Mouse (Mus musculus) left cerebral cortex, postnatal 36 days (tissue): ENCODE data around the gene Synpo2. TPM values are rescaled to one million over a fixed set of nuclear protein-coding genes. Genes with fewer than 3 reads are reported as not detected.

ENCODE experiments used
- DNase-seq, 2 experiments: peaks; one replicate each; pipeline ENCODE4 v3.0.0; 2021 to 2022; ENCODE audit warnings: low spot score in 2 of 2, mixed read lengths in 1 of 2
- intact Hi-C: fragments of 180-260 bp; cut with DNase I; formaldehyde crosslinking; loops from one replicate; pipeline ENCODE4 v1.15.1; 2025
- total RNA-seq, 2 experiments: library from RNA; stranded (reverse); gene quantifications; 2 replicates each; pipeline ENCODE4 v1.2.3; 2021

The Synpo2 gene
- 1 to 10 TPM; 2.9 to 3.2 TPM for total RNA-seq

DNA sequence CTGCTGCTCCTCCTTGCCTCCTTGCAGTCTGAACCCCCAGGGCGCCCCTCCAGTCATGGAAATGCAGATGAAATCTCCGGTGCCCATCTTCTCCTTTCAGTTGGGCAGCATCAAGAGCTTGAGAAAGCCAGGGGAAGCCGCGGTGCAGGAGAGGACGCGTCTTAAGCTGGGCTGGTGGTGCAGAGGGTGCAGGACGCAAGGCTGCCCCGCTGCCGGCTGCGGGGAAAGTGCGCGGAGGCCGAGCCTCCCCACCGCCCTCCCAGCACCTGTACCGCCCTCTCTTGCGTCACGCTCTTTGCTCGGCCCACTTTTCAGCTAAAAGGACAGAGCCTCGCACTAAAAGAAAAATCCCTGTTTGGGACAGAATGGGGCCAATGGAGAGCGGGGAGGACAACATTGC lies at the start of gene Synpo2:
Synpo2 (minus strand) TSS at position 229 of the 400 bp plus-strand sequence.
- DNase-seq, result peak; percentile 20 to 37
- intact Hi-C loops, result loop anchor here (2.0 to 10.0 kb wide), 2 partner anchors 67 to 119 kb away; no protein-coding TSS in a partner anchor

- DNase-seq, result no peak
- intact Hi-C loops, result no loop called here
These were observed 49.7 kb upstream of the Synpo2 start for GRCm38 (mm10) chr3:123285649-123286048.

DNA sequence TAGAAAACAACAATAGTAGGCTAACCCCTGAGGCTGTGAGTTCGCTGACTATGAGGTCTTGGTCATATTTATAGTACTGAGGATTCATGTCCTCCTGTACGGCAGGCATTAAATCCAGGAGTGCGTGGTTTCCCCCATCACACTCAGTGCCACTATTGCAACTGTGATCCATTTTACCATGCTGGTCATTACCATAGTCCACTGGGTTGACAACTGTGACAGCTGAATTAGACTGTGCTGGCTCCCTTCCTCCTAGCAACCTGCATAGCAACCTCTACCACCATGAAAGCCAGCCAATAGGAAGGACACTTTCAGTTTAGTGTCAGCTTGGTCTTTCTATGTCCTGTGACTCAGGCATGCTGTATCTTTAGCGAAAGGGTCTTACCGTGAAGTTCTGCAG lies 48.3 kb upstream of the Synpo2 start:
- intact Hi-C loops, result no loop called here
- no peak for DNase-seq

DNA sequence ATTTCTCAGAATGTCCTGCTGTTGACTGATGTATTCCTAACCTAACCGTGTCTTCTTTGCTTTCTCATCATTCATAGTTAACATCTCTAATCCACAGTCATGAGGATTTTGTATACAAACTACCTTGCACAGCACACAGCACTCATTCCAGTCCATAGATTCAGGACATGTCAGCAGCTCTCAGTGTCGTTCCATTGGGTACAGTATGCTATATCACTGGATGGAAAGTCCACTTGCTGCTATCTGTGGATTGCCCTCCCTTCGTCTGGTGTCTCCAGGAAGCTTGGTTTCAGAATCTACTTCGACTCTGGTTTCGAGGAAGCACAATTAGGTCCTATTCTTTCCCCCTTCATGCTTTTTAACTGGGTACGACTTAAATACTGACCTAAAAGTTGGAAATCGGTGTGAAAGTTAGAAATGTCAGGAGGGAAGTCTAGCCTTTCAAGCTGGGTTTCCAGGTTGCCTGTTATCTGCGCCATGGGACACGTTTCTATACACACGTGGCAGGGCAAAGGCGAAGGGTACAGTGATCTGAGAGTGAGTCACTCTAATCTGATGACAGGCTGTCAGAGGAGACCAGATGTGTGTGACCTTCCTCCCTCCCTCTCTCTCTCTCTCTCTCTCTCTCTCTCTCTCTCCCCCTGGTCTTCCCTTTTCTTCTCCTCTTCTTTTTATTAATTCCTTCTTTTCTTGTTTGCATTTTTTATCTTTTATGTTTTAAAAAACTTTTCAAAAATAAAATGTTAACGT lies 47.1 kb upstream of the Synpo2 start:
- DNase-seq, result no peak
- intact Hi-C loops, result no loop called here

GRCm38 (mm10) chr3:123267741-123268201 lies 31.8 kb upstream of the Synpo2 start:
- DNase-seq, result peak; percentile 58 to 63
- intact Hi-C loops, result no loop called here

DNA sequence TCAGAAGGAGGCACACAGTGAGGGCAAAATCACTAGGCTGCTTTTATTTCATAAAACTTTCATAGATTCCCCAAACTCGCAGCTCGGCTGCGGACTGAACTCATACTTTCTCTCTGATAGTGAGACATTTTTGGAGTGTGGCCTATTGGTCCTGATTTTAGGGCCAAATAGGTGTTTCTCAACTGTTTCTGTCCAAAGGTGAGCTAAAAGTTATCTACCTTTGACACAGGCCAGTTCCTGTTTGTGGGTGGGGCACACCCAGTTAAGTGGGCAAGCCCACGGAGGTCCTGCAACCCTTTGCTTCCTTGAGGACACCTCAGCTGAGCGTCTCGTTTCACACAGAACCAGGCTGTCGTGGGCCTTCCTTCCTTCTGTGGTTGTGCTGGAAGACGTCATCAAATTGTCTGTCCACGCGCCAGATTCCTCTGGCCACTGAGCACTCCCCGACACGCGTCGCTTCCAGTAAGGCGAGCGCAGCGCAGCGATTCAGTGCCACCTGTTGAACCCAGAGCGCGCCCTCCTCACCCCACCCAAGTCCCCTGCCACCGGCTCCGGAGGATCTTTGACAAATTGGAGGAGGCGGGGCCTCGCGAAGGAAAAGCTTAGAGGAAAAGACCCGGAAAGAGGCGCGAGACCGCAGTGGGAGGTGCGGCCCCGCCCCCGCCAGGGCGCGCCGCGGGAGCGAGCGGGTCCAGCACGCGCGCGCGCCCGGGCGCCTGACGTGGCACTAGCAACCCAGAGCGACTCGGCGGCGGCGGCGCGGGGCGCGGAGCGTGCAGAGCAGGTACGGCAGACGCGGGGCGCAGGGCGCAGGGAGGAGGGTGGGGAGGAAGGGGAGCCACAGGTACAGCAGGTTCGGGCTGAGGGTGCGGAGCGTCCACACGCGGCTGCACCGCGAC lies 31.1 kb upstream of the Synpo2 start, which contains the start of gene Sec24d:
Sec24d (plus strand) TSS at position 703 of the 899 bp plus-strand sequence.
- DNase-seq, result peak; percentile 76 to 83
- intact Hi-C loops, result no loop called here

- intact Hi-C loops, result no loop called here
- no peak for DNase-seq
These were observed 28.8 kb upstream of the Synpo2 start for GRCm38 (mm10) chr3:123264706-123265105.

DNA sequence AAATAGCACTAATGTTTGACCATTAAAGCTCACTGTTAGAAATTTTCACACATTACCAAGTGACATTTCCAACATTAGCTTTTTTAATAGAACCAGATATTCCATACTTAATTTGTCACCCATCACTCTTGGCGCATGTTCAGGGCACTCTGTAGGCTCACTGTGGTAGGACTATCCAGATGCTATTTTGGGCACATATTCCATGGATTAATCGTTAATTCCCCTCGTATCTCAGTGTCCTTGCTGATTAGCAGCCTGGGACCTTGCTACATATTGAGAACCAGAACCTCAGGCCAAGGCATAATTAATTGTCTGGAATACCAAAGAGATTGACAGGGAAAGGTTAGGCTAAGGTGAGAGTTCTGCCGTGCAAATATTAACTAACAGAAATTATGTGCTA lies 22.8 kb upstream of the Synpo2 start:
- DNase-seq, result no peak
- intact Hi-C loops, result no loop called here

DNA sequence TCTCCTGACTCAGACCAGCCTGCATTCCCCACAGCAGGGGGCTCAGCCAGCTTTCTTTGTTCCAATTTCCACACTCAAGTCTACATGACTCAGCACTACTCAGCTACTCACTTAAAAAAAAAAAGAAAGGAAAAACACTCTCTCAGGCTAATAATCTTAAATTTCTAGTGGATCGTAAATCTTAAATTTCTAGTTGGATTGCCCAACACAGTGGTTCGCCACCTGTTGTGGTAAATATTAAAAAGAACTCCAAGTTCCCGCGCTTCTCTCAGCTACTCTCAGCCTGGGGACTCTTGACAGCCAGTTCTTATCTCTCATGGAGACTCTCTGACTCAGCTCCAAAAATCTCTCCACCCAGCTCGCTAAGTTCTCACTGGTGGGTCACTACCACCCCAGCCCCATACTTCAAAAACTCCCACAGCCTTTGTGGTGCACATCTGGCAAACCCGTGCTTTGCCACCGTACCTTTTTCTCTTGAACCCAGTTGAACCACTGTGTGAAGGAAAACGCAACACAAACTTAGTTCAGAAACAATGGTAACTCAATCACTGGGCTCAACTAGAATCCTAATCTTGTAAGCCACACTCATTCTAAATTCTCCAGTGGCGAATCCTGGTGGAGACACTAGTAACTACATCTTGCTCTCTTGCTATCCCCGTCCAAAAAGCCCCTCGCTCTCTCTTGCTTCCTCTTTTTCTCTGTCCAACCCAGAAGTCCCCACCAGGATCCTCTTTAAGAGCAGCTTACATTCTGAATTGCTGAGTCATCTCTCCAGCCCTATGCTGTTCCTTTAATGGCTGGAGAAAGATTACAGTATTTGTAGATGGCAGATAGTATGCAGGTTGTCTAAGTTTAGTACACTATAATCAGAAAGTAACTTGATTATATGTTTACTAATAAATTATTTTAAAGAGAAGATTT lies 20.5 kb upstream of the Synpo2 start:
- intact Hi-C loops, result no loop called here
- no peak for DNase-seq

DNA sequence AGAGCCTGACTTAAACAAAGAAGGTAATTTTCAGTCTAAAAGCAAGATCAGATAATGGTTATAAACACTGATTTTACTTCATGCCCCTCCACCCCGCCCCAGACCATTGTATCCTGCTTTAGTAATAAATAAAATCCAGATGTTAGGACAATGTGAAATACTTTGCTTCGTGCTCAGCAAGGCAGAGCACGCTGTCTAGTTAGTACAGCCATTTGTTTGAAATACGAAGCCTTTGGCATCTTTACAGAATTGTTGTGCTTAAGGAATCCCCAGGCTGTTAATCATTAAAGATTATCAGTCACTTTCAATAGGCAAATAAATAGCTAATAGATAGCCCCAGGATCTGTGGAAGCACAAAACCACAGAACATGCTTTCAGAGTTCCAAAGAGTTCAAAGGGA lies 9.7 kb upstream of the Synpo2 start:
- intact Hi-C loops, result no loop called here
- no peak for DNase-seq

DNA sequence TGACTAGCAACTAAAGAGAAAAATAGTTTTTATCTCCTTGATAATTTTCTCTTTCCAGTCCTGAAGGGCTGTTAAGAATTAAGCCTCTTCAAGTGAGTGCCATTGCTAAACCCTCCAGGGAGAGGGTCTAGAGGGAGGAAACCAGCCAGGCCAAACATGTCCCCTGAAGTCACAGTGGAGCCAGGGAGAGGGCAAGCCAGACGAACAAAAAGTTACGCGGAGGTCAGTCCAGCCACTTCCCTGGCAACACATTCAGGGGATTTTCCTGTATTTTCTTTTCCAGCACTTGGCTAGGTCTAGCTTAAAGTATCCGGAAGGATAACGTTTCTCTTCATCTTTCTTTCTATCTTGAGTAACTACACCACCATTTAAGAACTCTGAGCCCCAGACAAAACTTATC lies 8.4 kb upstream of the Synpo2 start:
- DNase-seq, result no peak
- intact Hi-C loops, result no loop called here

DNA sequence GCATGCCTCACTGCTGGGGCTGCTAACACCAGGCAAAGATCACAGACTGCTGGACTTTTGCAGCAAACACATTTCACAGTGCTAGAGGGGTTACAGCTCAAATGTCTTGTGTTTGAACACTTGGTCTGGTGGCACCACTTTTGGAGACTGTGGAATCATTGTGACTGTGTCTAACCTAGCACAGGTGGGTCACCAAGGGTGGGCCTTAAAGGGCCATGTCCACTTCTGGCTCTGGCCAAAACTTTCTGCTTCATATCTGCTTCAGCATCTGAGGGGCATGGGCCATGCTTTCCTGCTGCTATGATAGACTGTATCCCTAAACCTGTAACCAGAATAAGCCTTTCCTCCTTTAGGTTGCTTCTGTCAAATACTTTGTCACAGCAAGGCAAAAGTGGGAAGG lies 1.5 kb upstream of the Synpo2 start:
- intact Hi-C loops, result loop anchor here (10.0 kb wide), 1 partner anchor 117 kb away; no protein-coding TSS in a partner anchor
- DNase-seq, result no peak

GRCm38 (mm10) chr3:123237039-123237438 lies 1.1 kb upstream of the Synpo2 start:
- intact Hi-C loops, result loop anchor here (10.0 kb wide), 1 partner anchor 118 kb away; no protein-coding TSS in a partner anchor
- no peak for DNase-seq

- DNase-seq, result no peak
- intact Hi-C loops, result loop anchor here (2.0 to 10.0 kb wide), 2 partner anchors 67 to 119 kb away; no protein-coding TSS in a partner anchor
These were observed 454 bp downstream of the Synpo2 start for GRCm38 (mm10) chr3:123235495-123235894.

DNA sequence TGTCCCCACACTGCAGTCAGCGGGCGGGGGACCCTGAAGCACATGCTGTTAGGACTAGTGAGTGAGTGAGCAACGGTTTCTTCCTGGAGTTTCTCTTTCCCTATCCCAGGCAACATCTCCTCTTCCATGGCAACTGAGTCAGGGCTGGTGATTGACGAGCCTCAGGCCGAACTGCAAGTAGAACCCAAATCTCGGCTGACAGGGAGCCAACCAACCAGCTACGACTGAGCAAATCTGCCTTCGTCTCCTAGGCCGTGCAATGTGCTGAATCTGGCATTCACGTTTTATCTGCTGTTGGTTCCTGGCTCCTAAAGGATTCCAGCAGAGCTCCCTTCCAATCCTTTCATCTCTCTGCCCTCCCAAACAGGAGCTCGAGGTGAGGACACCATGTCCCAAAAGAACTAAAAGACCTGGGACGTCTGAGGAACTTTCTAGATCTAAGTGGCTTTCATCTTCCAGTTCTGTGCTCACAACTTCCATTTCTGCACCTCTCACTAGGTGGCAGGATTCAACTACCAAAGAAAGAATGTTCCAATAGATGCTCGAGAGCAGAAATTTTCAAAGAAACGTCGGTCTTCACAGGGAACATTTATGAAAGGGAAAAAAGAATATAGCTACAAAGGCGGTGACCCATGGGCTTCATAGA lies 1.6 kb downstream of the Synpo2 start:
- intact Hi-C loops, result loop anchor here (1.0 to 10.0 kb wide), 3 partner anchors 66 to 120 kb away; no protein-coding TSS in a partner anchor
- peak; percentile 10 to 33 for DNase-seq

DNA sequence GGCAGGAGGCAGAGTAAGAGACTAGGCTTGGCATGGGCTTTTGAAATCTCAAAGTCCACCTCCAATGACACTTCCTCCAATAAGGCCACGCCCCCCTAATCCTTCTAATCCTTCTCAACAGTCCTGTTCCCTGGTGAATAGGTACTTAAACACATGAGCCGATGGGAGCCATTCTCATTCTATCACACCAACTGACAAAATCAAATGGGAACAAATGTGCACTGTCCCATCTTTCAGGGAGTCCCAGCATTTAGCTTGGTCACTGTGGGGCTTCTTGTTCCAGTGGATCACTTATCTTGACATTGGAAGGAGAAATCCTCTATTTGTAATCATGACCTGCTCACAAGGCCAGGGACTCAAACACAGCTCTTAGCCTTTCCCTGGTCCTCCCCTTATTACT lies 4.3 kb downstream of the Synpo2 start:
- intact Hi-C loops, result loop anchor here (10.0 kb wide), 1 partner anchor 123 kb away; no protein-coding TSS in a partner anchor
- DNase-seq, result no peak

DNA sequence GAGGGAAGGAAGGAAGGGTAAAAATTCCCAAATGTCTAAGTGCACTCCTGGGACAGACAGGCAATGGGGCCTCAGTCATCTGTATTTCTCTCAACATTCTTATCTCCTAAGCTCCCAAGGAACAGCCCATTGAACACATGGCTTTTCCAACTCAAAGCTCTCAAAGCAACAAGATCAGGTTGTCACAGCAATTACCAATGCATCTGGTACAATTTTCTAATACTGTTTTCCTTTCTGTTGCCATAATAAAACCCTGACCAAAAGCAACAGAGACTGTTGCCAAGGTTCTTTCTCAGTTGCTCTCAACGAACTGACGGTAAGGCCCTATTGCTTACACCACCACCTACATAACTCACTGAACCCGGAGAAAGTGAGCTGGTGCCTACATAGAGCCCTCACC lies 8.7 kb downstream of the Synpo2 start:
- intact Hi-C loops, result no loop called here
- no peak for DNase-seq

GRCm38 (mm10) chr3:123218646-123219045 lies 17.3 kb downstream of the Synpo2 start:
- DNase-seq, result no peak
- intact Hi-C loops, result no loop called here

DNA sequence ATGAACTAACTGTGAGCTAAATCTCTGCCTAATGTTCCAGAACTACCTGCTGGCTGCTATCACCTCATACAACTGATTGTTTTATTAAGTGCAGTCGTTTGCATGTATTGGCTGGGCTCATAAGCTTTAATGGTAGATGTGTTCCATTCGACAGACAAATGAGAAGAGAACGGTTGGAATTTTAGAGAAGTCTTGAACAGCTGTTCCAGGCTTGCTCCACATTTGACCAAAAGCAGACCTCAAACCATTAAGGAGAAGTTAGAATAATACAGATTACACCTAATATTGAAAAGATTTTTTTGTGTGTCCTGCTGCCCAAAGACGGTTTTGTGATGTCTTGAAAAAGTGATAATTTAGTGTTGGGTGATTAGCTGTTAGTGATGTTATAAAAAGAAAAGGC lies 27.1 kb downstream of the Synpo2 start:
- DNase-seq, result no peak
- intact Hi-C loops, result no loop called here
